Mouse (Mus musculus): ENCODE data around the gene Psapl1.

DNA sequence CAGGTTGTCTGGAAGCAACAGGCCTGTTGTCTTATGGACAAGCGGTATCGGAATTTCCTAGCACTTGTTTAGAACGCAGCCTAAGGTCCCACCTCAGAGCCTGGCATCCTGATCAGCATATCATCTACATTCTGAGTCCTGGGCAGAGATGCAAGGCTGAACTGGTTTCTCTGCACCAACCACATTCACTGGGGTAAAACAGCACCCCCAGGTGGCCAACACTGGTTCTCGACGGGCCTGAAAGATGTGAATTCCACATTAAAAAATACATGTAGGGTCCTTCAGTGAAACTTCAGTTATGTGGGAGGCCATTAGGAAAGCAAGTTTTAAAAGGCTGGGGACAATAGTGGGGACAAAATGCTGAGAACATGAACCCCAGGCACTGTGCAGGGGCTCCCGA, 20.0 kb downstream of the Psapl1 start:
- peak; percentile 74 for TF ChIP-seq CTCF (IDR thresholded peaks at IDR 0.05; ENCODE audit: low read depth, low read length)
- TF ChIP-seq POLR2A (IDR thresholded peaks at IDR 0.05; ENCODE audit: extremely low read depth, insufficient read depth, low read length) = no peak
